Mouse (Mus musculus) liver (tissue): ENCODE measurements around the gene Mks1.
"Not testable (repeated sequence)": the region's sequence is repeated elsewhere in the genome, so short reads cannot be mapped to it uniquely, and the experiment has no call there.

Experiments
- DNase-seq: peaks from one replicate; pipeline ENCODE4 v3.0.0-alpha.2; 2020; ENCODE audit warnings: mixed read lengths

Mks1 gene

GRCm38 (mm10) chr11:87852690-87853596 lies at the start of gene Mks1:
Gene Mks1, plus strand, starts transcription at chr11:87853215.
- peak; percentile 89 for DNase-seq

GRCm38 (mm10) chr11:87805448-87805847 lies 47.6 kb upstream of the Mks1 start:
- DNase-seq = peak; percentile 38

- DNase-seq = no peak
Observed at GRCm38 (mm10) chr11:87807433-87807832, 45.6 kb upstream of the Mks1 start.

DNA sequence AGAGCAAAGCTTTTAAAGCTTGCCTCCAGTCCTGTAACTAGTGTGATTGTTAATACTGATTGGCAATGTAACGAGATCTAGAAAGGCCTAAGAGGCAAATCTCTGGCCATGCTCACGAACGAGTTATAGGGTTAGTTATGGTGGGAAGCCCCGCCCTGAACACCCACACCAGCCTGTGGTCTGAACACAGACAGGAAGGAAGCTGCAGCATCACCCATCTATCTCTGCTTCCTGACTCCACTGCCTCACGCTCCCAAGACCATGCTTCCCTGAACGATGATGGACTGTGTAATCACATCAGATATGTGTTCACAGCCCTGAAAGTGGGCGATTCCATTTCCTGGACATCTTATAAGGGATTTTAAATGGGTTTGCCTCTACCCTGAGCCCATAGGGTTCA lies 44.8 kb upstream of the Mks1 start:
- no peak for DNase-seq

GRCm38 (mm10) chr11:87811396-87811795 lies 41.6 kb upstream of the Mks1 start:
- DNase-seq = no peak

- DNase-seq = no peak
Observed at GRCm38 (mm10) chr11:87814831-87815230, 38.2 kb upstream of the Mks1 start.

DNA sequence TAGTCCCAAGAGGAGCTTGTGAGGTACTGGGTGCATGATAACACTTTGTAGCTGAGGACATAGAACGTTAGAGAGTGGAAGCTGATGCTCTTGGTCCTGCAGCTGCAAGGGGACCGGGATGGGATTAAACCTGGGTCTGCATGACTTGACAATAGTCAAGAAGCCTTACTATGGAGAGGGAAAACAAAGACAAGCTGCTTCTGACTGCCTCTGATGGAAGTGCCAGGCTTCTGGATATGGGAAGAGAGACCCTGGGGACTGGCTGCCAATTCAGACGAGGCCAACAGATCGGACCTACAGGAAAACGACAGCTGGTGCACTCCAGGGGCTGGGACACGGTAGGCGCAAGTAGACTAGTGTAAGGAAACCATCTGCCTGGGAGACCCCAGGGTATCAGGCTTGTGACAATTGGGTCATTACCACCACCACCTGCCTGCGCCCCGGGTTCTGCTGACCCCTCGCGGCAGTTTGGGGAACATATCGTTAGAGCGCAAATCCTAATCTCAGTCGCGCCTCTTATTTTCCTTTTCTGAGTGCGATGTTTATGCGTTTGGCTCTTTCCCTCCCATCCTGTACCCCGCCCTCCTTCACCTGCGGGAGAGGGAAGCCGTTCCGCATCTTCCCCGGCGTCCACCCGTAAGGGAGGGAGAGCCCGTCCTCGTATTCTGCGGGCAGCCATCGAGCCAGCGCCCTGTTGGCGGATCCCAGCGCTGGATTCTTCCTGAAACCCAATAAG lies 36.1 kb upstream of the Mks1 start:
- no peak for DNase-seq

DNA sequence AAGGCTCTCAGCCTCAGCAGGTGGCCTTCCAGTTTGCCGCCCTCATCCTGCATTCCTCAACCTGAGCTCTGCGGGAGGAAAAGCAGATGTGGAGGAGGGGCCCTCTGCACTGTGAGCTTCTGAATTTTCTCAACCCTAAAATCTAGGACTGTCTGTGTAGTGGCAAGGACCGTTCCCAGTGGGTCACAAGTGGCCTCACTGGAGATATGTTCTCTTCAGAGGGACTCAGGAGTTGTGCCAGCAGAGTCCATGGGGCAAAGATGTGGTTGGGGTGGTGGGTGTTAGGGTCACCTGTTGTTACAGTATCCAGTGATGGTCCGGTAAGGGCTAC lies 35.6 kb upstream of the Mks1 start:
- DNase-seq = no peak

DNA sequence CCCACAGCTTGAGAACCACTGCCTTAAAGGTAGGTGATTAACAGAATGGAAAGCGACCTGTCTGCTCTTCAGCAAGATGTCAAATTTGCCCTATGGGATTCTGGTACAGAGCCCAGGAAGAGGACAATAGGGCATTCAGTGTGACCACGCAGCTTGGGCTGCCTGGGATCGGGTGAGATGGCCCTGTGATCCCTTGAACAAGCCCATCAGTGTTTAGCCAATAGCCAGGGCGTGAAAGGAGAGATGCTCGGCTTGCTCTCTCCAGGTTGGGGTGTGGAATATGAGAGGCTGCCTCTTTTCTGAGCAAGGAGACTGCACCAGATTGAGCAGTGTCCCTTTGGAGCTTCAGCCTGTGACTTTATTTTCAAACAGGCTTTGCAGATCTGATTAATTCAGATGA lies 31.5 kb upstream of the Mks1 start:
- no peak for DNase-seq

GRCm38 (mm10) chr11:87828239-87828900 lies 24.6 kb upstream of the Mks1 start, which contains the start of gene Lpo:
Gene Lpo, minus strand, starts transcription at chr11:87828289.
- DNase-seq = no peak

DNA sequence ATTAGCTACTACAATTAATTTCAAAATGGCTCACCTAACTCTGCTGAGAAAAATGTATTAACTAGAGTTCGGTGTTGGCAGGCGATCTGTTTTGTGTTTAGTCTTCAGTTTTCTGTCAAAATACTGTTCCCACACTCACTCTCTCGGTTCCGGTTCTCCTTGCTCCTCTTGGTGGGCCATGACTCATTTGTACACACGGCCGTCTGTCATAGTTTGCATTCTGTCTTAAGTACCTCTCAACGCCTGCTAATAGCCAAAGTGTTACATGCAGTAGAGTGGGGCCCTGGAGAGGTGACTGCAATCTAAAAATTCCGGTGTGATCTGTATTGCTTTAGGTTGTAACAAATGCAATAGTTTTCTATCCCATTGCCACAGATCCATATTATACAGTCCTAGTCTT lies 12.3 kb upstream of the Mks1 start:
- DNase-seq = no peak

GRCm38 (mm10) chr11:87841436-87841835 lies 11.6 kb upstream of the Mks1 start:
- no peak for DNase-seq

DNA sequence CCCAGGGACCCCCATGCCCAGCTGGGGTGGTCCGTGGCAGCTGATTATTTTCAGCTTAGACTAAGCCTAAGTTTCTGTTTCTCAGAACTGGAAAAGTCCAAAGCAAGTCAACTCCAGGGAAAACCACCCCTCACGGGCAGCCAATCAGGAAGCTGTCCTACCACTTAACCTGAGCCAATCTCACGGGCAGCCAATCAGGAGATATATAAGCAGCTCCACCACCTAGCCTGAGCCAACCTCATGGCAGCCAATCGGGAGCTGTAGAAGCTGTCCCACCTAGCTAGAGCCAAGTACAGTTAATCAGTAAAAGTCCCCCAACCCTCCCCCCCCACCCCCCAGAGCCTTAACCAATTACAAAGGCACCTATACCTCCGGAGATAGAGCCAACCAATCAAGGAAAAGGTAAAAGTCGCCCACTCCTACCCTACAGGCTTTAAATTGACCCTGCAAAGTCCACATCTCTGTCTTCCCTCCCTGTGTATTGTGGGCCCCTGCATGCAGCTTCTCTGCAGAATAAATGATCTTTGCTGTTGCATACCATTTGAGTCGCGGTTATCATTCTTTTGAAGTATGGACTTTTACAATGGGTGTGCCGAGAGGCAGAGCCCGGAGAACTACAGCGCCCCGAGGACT lies 5.9 kb upstream of the Mks1 start:
- DNase-seq = no peak

DNA sequence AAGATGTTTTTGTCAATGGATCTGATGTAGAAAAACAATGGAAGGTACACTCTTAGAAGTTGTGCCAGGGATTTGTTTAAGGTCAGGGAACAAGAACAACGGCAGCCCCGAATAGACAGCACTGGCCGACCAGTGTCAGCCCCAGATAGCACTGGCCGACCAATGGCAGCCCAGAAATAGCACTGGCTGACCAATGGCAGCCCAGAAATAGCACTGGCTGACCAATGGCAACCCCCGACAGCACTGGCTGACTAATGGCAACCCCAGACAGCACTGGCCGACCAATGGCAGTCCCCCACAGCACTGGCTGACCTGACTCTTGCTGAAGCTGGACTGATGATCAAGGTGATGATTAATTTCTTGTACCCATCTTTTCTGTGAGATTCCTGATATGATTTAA lies 5.1 kb upstream of the Mks1 start:
- DNase-seq = no peak

DNA sequence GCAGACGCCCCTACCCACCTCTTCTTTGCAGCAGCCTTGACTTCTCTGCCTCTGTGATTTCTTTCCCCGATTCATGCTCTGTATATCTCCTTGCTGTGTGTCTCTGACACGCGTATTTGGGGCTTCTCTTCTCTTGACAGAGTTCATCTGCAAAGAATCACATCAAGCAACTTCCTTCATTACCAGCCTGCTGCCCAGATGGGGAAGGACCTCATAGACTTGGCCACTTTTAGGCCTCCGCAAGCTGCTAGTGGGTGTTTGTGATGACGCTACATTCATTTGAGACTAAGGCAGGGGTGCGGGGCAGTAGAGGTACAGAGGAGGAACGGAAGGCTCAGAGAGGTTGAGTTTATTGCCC lies 561 bp downstream of the Mks1 start:
- DNase-seq = no peak

GRCm38 (mm10) chr11:87854550-87854949 lies 1.5 kb downstream of the Mks1 start:
- DNase-seq = no peak

GRCm38 (mm10) chr11:87859273-87859672 lies 6.3 kb downstream of the Mks1 start:
- no peak for DNase-seq

GRCm38 (mm10) chr11:87860426-87860825 lies 7.4 kb downstream of the Mks1 start:
- no peak for DNase-seq

DNA sequence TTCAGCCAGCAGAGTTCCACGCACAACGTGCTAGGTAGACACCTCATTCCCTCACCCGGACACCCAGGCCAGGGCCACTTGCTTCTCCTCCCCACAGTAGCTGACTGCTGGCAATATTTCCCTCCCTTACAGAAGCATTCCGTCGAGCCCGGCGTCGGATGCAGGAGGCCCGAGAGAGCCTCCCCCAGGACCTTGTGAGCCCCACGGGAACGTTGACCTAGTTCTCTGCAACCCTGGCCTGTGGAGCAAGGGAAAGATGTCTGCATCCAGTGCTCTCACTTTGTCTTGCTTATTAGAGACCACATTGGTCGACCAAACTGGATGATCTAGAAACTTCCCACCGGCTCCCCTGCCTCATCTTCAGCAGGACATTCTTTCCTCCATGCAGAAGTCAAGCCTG lies 9.8 kb downstream of the Mks1 start:
- DNase-seq = no peak

DNA sequence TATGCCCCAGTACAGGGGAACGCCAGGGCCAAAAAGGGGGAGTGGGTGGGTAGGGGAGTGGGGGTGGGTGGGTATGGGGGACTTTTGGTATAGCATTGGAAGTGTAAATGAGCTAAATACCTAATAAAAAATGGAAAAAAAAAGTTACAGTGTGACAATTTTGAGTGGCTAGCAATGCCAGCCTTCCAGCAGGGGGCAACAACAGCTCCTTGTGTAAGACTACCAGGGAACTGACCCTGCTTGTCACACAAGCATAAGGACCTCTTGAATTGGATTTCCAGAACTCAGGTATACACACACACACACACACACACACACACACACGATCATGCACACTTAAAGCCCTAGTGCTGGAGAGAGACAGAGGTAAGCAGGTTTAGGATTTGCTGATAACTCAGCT lies 13.9 kb downstream of the Mks1 start:
- not testable (repeated sequence) for DNase-seq

DNA sequence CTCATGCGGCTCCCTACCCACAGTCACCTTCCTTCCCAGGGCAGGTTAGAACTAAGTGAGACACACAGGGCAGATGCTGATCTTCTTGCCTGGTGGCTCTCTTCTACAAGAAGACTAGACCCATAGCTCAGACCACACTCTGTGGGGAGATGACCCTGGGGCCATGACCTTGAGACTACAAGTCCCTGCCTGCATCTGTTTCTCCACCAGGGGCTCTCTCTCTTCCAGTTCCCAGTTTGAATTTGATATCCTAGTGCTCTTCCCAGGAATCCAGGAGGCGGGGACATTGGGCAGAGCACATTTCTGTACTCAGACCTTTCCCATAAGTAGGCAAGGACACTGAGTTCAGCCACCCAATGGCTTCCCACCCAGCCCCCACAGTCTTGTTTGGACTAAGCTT lies 17.1 kb downstream of the Mks1 start:
- DNase-seq = no peak

- no peak for DNase-seq
Observed at GRCm38 (mm10) chr11:87871766-87872165, 18.8 kb downstream of the Mks1 start.

GRCm38 (mm10) chr11:87875436-87875835 lies 22.4 kb downstream of the Mks1 start, which contains the start of gene Epx:
Gene Epx, minus strand, starts transcription at chr11:87875536.
- DNase-seq = no peak
